Mouse (Mus musculus) erythroblast, embryonic 14.5 days (primary cell): ENCODE measurements around the gene Irx1. TPM values are rescaled to one million over a fixed set of nuclear protein-coding genes. Genes with fewer than 3 reads are reported as not detected.

Experiments used
- H3K27me3 ChIP-seq: 2 replicates; pipeline ENCODE4 v1.6.1; 2012; ENCODE audit warnings: inconsistent platforms; ENCODE audit not compliant: control insufficient read depth
- H3K36me3 ChIP-seq: 2 replicates; pipeline ENCODE4 v1.6.1; 2012; ENCODE audit warnings: mild to moderate bottlenecking, inconsistent platforms; ENCODE audit not compliant: control insufficient read depth
- H3K4me1 ChIP-seq: 2 replicates; pipeline ENCODE4 v1.6.1; 2012; ENCODE audit warnings: inconsistent platforms; ENCODE audit not compliant: control insufficient read depth
- H3K4me3 ChIP-seq: replicated peaks from 2 replicates; pipeline ENCODE3; 2012; ENCODE audit warnings: moderate library complexity, mild to moderate bottlenecking, inconsistent platforms
- H3K9me3 ChIP-seq: 2 replicates; pipeline ENCODE4 v1.6.1; 2012; ENCODE audit warnings: low read length, inconsistent platforms, mixed read lengths; ENCODE audit not compliant: control insufficient read depth
- GATA1 ChIP-seq: IDR thresholded peaks from 2 replicates; pipeline ENCODE4 v1.6.1; 2012; ENCODE audit warnings: low read length, inconsistent platforms, mixed read lengths
- TAL1 ChIP-seq: IDR thresholded peaks from 3 replicates; pipeline ENCODE4 v1.6.1; 2012; ENCODE audit warnings: low read length, inconsistent platforms, mixed read lengths
- polyA plus RNA-seq: library from polyadenylated mRNA; stranded (reverse); fragments of >175 nt; gene quantifications from 2 replicates; pipeline ENCODE4 v1.2.3, GENCODE M21; 2012

Gene Irx1
- polyA plus RNA-seq, 1 experiment: not detected

- Histone ChIP-seq H3K27me3 (peaks cover 100% of the 10 kb centered on the region), H3K4me3 (no peak overlapping the region), H3K9me3 (no peaks in the 10 kb centered on the region; the same call in 1 of the 2 replicates), H3K36me3 (no peaks in the 10 kb centered on the region), H3K4me1 (no peaks in the 10 kb centered on the region)
- TF ChIP-seq TAL1 (no peak), GATA1 (no peak)
Observed at GRCm38 (mm10) chr13:71961891-71962660, 1.4 kb downstream of the Irx1 start.

GRCm38 (mm10) chr13:71960846-71961735 is 2.4 kb downstream of the Irx1 start:
- Histone ChIP-seq H3K36me3 (no peaks in the 10 kb centered on the region), H3K4me1 (no peaks in the 10 kb centered on the region), H3K4me3 (no peak overlapping the region), H3K27me3 (peaks cover 100% of the 10 kb centered on the region), H3K9me3 (no peaks in the 10 kb centered on the region; the same call in 1 of the 2 replicates)
- TF ChIP-seq TAL1 (no peak), GATA1 (no peak)

- H3K4me3 ChIP-seq: no peak overlapping the region
- H3K4me1 ChIP-seq: no peaks in the 10 kb centered on the region
- TF ChIP-seq GATA1 (no peak), TAL1 (no peak)
- no peaks in the 10 kb centered on the region for H3K36me3 ChIP-seq
- peaks cover 93% of the 10 kb centered on the region for H3K27me3 ChIP-seq
- no peaks in the 10 kb centered on the region; the same call in 1 of the 2 replicates for H3K9me3 ChIP-seq
Observed at GRCm38 (mm10) chr13:71960277-71960672, 3.2 kb downstream of the Irx1 start.

- H3K36me3 ChIP-seq: no peaks in the 10 kb centered on the region
- no peaks in the 10 kb centered on the region for H3K4me1 ChIP-seq
- H3K27me3 ChIP-seq: peaks cover 89% of the 10 kb centered on the region
- H3K4me3 ChIP-seq: no peak overlapping the region
- no peak for TF ChIP-seq GATA1
- TF ChIP-seq TAL1: no peak
- H3K9me3 ChIP-seq: no peaks in the 10 kb centered on the region; the same call in 1 of the 2 replicates
Observed at GRCm38 (mm10) chr13:71959361-71960276, 3.9 kb downstream of the Irx1 start.

- no peaks in the 10 kb centered on the region for H3K36me3 ChIP-seq
- TF ChIP-seq GATA1 (no peak), TAL1 (no peak)
- H3K27me3 ChIP-seq: peaks cover 79% of the 10 kb centered on the region
- no peaks in the 10 kb centered on the region for H3K4me1 ChIP-seq
- no peak overlapping the region for H3K4me3 ChIP-seq
- no peaks in the 10 kb centered on the region; the same call in 1 of the 2 replicates for H3K9me3 ChIP-seq
Observed at GRCm38 (mm10) chr13:71958651-71959050, 4.9 kb downstream of the Irx1 start.

GRCm38 (mm10) chr13:71957811-71958351 is 5.6 kb downstream of the Irx1 start:
- Histone ChIP-seq H3K4me1 (no peaks in the 10 kb centered on the region), H3K9me3 (no peaks in the 10 kb centered on the region; the same call in 1 of the 2 replicates), H3K27me3 (peaks cover 71% of the 10 kb centered on the region), H3K36me3 (no peaks in the 10 kb centered on the region), H3K4me3 (no peak overlapping the region)
- TF ChIP-seq TAL1 (no peak), GATA1 (no peak)

GRCm38 (mm10) chr13:71957147-71957546 is 6.4 kb downstream of the Irx1 start:
- H3K4me1 ChIP-seq: no peaks in the 10 kb centered on the region
- H3K4me3 ChIP-seq: no peak overlapping the region
- no peak for TF ChIP-seq TAL1
- peaks cover 64% of the 10 kb centered on the region for H3K27me3 ChIP-seq
- no peaks in the 10 kb centered on the region for H3K36me3 ChIP-seq
- no peaks in the 10 kb centered on the region; the same call in 1 of the 2 replicates for H3K9me3 ChIP-seq

- no peak for TF ChIP-seq TAL1
- TF ChIP-seq GATA1: no peak
- no peaks in the 10 kb centered on the region for H3K4me1 ChIP-seq
- H3K4me3 ChIP-seq: no peak overlapping the region
- H3K9me3 ChIP-seq: no peaks in the 10 kb centered on the region; the same call in 1 of the 2 replicates
- H3K27me3 ChIP-seq: peaks cover 57% of the 10 kb centered on the region
- H3K36me3 ChIP-seq: no peaks in the 10 kb centered on the region
Observed at GRCm38 (mm10) chr13:71956481-71956880, 7.0 kb downstream of the Irx1 start.
